Mouse (Mus musculus) embryonic facial prominence, embryonic 10.5 days (tissue): ENCODE results near the gene Mllt11. TPM values are rescaled to one million over a fixed set of nuclear protein-coding genes. Genes with fewer than 3 reads are reported as not detected.

Experiments used
- DNase-seq: peaks from one replicate; pipeline ENCODE4 v3.0.0-alpha.2; 2017; ENCODE audit warnings: low spot score
- H3K27ac ChIP-seq: fragments of 300-500 bp; sonication (generic); replicated peaks from 2 replicates; pipeline ENCODE4 v1.5.1; 2016; ENCODE audit warnings: mild to moderate bottlenecking
- H3K27me3 ChIP-seq: fragments of 300-500 bp; sonication (generic); replicated peaks from 2 replicates; pipeline ENCODE4 v1.6.1; 2016; ENCODE audit warnings: low read depth, mild to moderate bottlenecking; ENCODE audit not compliant: poor library complexity, severe bottlenecking
- H3K36me3 ChIP-seq: fragments of 300-500 bp; sonication (generic); replicated peaks from 2 replicates; pipeline ENCODE4 v1.6.1; 2016; ENCODE audit warnings: mild to moderate bottlenecking, moderate library complexity
- H3K4me1 ChIP-seq: fragments of 300-500 bp; sonication (generic); 2 replicates; pipeline ENCODE4 v1.6.1; 2016
- H3K4me3 ChIP-seq: fragments of 300-500 bp; sonication (generic); 2 replicates; pipeline ENCODE4 v1.5.1; 2016; ENCODE audit warnings: mild to moderate bottlenecking, moderate library complexity
- H3K9me3 ChIP-seq: fragments of 300-500 bp; sonication (generic); 2 replicates; pipeline ENCODE4 v1.6.1; 2016; ENCODE audit warnings: mild to moderate bottlenecking
- WGBS: fragments of 180-500 bp; shearing (Covaris S2); methylation state at CpG from one replicate; pipeline ENCODE4 v1.1.7; 2016; 5-methylcytosine and 5-hydroxymethylcytosine counted together
- polyA plus RNA-seq: library from polyadenylated mRNA; unstranded; fragments of >200 nt; fragmentation: Nextera tagmentation; extraction: Ambion mirVana; gene quantifications from 2 replicates; pipeline ENCODE4 v1.2.1, GENCODE M21; 2016

Gene Mllt11
- polyA plus RNA-seq, 1 experiment from 2014 or later: 35.2 TPM

- Histone ChIP-seq H3K36me3 (peaks cover 57% of the 10 kb centered on the region), H3K27me3 (peaks cover 6% of the 10 kb centered on the region; the same call in 1 of the 2 replicates), H3K9me3 (no peaks in the 10 kb centered on the region), H3K27ac (no peak overlapping the region), H3K4me1 (peaks cover 27% of the 10 kb centered on the region), H3K4me3 (no peak overlapping the region)
- WGBS: 89% methylated on average over 6 of the region's 6 CpGs
- no peak for DNase-seq
Measured at GRCm38 (mm10) chr3:95239022-95239421, 7.1 kb upstream of the Mllt11 start.

- WGBS: 93% methylated on average over 8 of the region's 8 CpGs
- peaks cover 27% of the 10 kb centered on the region for H3K4me1 ChIP-seq
- no peak overlapping the region for H3K27ac ChIP-seq
- H3K27me3 ChIP-seq: peaks cover 6% of the 10 kb centered on the region; the same call in 1 of the 2 replicates
- H3K9me3 ChIP-seq: no peaks in the 10 kb centered on the region
- no peak overlapping the region for H3K4me3 ChIP-seq
- peaks cover 71% of the 10 kb centered on the region for H3K36me3 ChIP-seq
- DNase-seq: no peak
Measured at GRCm38 (mm10) chr3:95237541-95238099, 5.6 kb upstream of the Mllt11 start.

GRCm38 (mm10) chr3:95235386-95236301, 3.7 kb upstream of the Mllt11 start:
- peaks cover 90% of the 10 kb centered on the region for H3K36me3 ChIP-seq
- WGBS: 59% methylated on average over 23 of the region's 23 CpGs
- H3K4me3 ChIP-seq: no peak overlapping the region

GRCm38 (mm10) chr3:95233303-95233980, 1.5 kb upstream of the Mllt11 start:
- no peaks in the 10 kb centered on the region for H3K27me3 ChIP-seq
- WGBS: 90% methylated on average over 16 of the region's 16 CpGs
- no peak overlapping the region for H3K4me3 ChIP-seq
- no peak overlapping the region for H3K27ac ChIP-seq
- H3K4me1 ChIP-seq: peaks cover 47% of the 10 kb centered on the region
- H3K9me3 ChIP-seq: no peaks in the 10 kb centered on the region
- H3K36me3 ChIP-seq: peaks cover 78% of the 10 kb centered on the region
- DNase-seq: no peak

More at GRCm38 (mm10) chr3:95235386-95236301, 3.7 kb upstream of the Mllt11 start:
- no peak overlapping the region for H3K27ac ChIP-seq
- DNase-seq: peak; percentile 23
- H3K27me3 ChIP-seq: peaks cover 4% of the 10 kb centered on the region; the same call in 1 of the 2 replicates
- peaks cover 35% of the 10 kb centered on the region for H3K4me1 ChIP-seq
- no peaks in the 10 kb centered on the region for H3K9me3 ChIP-seq

DNA sequence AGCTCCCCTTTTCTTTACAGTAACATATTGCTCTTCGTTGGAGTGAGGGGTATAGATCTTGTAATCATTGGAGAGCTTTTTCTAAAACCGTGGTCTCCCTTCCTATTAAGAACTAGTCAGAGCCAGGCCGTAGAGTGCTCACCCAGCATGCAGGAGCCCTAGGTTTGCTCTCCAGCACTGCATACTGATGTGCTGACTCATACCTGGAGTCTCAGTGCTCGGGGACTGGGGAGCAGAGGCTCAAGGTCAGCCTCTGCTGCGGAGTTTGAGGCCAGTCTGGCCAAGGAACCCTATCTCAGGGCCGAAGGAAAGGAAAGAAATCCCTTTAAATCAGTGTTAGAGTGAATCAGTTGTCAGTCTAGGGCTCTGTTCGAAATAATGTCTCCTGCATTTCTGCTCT, 800 bp upstream of the Mllt11 start:
- Histone ChIP-seq H3K27me3 (no peaks in the 10 kb centered on the region), H3K4me1 (peaks cover 47% of the 10 kb centered on the region), H3K9me3 (no peaks in the 10 kb centered on the region), H3K36me3 (peaks cover 71% of the 10 kb centered on the region), H3K27ac (no peak overlapping the region), H3K4me3 (no peak overlapping the region)
- no peak for DNase-seq
- WGBS: 89% methylated on average over 7 of the region's 7 CpGs

- WGBS: 52% methylated on average over 8 of the region's 8 CpGs
- Histone ChIP-seq H3K4me1 (peaks cover 60% of the 10 kb centered on the region), H3K27ac (peak overlapping the region; percentile 96), H3K27me3 (no peaks in the 10 kb centered on the region), H3K36me3 (peaks cover 54% of the 10 kb centered on the region), H3K9me3 (no peaks in the 10 kb centered on the region), H3K4me3 (peak overlapping the region; percentile 97)
- no peak for DNase-seq
Measured at GRCm38 (mm10) chr3:95230495-95231297, 1.3 kb downstream of the Mllt11 start.

- no peaks in the 10 kb centered on the region; the same call in 1 of the 2 replicates for H3K9me3 ChIP-seq
- H3K36me3 ChIP-seq: peaks cover 54% of the 10 kb centered on the region
- H3K27ac ChIP-seq: peak overlapping the region; percentile 96
- H3K4me3 ChIP-seq: peak overlapping the region; percentile 97
- H3K4me1 ChIP-seq: peaks cover 53% of the 10 kb centered on the region
- WGBS: 2% methylated on average over 13 of the region's 13 CpGs
- H3K27me3 ChIP-seq: no peaks in the 10 kb centered on the region
- DNase-seq: peak; percentile 62
Measured at GRCm38 (mm10) chr3:95229781-95230494, 2.0 kb downstream of the Mllt11 start.

DNA sequence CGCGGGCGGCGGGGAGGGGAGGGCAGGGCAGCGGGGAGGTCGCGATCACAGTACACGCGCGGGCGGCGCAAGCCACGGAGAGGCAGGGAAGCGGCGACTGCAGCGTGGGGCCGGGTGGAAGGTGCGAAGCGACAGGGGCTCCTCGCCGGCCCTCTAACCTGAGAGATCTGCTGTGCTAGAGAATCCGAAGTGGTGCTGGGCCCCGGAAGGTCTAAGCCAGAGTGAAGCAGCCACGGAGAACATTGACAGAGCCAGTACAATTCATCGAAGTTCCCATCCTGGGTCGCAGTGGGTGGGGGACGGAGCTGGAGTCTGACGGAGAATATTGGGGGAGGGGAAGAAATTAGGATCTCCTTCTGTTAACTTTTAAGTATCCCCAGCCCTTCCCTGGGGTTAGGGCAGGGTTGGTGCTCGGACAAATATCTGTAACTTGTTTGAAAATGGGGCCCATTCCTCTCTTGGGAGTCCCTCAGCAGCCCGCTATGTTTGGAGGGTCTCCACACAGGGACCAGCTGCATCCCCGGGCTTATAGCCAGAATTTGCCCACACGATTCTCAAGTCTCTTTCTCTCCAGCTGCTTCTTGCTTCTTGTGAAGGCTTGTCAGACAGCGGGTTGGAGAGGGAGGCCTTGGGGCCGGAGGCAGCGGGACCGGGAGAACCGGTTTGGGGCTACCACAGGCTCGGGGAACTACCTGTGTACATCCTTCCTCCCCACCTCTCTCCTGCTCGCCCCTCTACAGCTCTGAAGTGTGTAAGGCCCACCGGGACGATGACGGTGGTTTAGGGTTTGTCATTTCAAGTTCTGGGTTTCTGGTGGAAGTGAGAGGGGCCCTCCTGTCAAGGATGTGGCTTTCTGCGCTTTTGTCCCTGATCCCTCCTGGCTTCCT, 2.8 kb downstream of the Mllt11 start:
- Histone ChIP-seq H3K27me3 (no peaks in the 10 kb centered on the region), H3K4me3 (peak overlapping the region; percentile 97), H3K27ac (peak overlapping the region; percentile 96), H3K9me3 (no peaks in the 10 kb centered on the region; the same call in 1 of the 2 replicates), H3K4me1 (peaks cover 55% of the 10 kb centered on the region), H3K36me3 (peaks cover 54% of the 10 kb centered on the region)
- peak; percentile 77 for DNase-seq
- WGBS: under 1% methylated on average over 43 of the region's 43 CpGs

DNA sequence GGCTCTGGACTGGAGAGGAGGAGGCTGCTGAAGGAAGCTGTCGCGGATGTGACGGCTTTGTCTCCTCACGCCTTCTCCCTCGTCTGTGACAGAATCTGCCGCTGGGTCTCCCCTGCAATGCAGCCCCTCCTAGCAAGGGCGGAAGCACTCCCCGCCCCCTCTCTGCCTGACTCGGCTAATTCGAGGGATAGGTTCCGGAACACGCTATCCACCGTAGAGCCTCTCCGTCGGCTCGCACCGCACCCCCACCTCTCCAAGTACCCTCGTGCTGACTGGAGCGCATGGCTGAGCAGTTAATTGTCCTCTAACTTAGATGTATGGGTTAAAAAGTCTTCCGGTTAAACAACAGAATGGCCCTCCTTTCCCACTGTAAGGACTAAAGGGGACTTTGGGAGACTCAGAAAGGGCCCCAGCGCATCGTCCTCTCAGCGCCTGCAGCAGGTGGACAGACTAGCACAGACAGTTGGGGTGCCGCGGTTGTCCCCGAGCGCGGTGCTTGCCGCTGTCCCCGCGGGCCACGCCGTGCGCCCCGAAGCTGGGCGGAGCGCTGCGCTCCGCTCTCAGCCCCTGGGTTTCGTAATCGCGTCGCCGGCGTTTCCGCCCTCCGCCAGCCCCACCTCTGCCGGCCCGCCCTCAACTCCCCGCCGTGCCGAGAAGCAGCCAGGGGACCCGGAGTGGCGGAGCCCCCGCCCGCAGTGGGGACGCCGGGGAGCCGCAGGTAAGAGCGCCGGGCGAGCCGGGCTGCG, 3.6 kb downstream of the Mllt11 start, which contains the start of gene Cdc42se1:
Gene Cdc42se1, plus strand, starts transcription at position 585 of the 746 bp plus-strand sequence.
- peak within 1 kb of the TSS; percentile 97 for H3K4me3 ChIP-seq
- peak within 1 kb of the TSS; percentile 96 for H3K27ac ChIP-seq
- H3K27me3 ChIP-seq: no peaks in the 10 kb centered on the region
- no peaks in the 10 kb centered on the region; the same call in 1 of the 2 replicates for H3K9me3 ChIP-seq
- peaks cover 54% of the 10 kb centered on the region for H3K36me3 ChIP-seq
- under 1% methylated on average over 64 of the region's 64 CpGs for WGBS
- peak; percentile 92 for DNase-seq
- peaks cover 56% of the 10 kb centered on the region for H3K4me1 ChIP-seq

- no peaks in the 10 kb centered on the region for H3K27me3 ChIP-seq
- 25% methylated on average over 1 of the region's 1 CpGs for WGBS
- H3K27ac ChIP-seq: peak overlapping the region; percentile 96
- no peak for DNase-seq
- H3K4me3 ChIP-seq: peak overlapping the region; percentile 97
- H3K9me3 ChIP-seq: no peaks in the 10 kb centered on the region; the same call in 1 of the 2 replicates
- peaks cover 54% of the 10 kb centered on the region for H3K36me3 ChIP-seq
- peaks cover 56% of the 10 kb centered on the region for H3K4me1 ChIP-seq
Measured at GRCm38 (mm10) chr3:95227214-95227613, 4.8 kb downstream of the Mllt11 start.
